ENCODE assay signal across 7 mouse cellular contexts in genomic region chr2:32088372-32088981, GRCm38 (mm10). TPM values are rescaled to one million over a fixed set of nuclear protein-coding genes. Genes with fewer than 3 reads are reported as not detected.
DNase-seq lines count a peak whose midpoint lies in the region; ATAC-seq lines count a peak whose summit lies in the region.

No protein-coding gene starts in this region.

- peak overlapping the region; percentile 49; the same call in 1 of the 2 replicates for H3K27ac ChIP-seq in embryonic facial prominence, embryonic 15.5 days (replicated peaks)
- H3K27ac ChIP-seq in heart, embryonic 12.5 days (ENCODE audit: poor library complexity, severe bottlenecking) = peak overlapping the region; percentile 67
- no peak overlapping the region for H3K27ac ChIP-seq in neural tube, embryonic 14.5 days (ENCODE audit: low read depth, low read length)

- ATAC-seq in embryonic facial prominence, embryonic 15.5 days (ENCODE audit: insufficient number of reproducible peaks, low FRiP score, low TSS enrichment, low read depth) = peak; percentile 61
- no peak for ATAC-seq in heart, embryonic 12.5 days (ENCODE audit: insufficient number of reproducible peaks, low FRiP score)
- no peak for ATAC-seq in neural tube, embryonic 14.5 days (ENCODE audit: low read depth)

- no peaks in the 10 kb centered on the region for H3K9me3 ChIP-seq in embryonic facial prominence, embryonic 15.5 days (replicated peaks)
- no peaks in the 10 kb centered on the region for H3K9me3 ChIP-seq in heart, embryonic 12.5 days (replicated peaks)
- H3K9me3 ChIP-seq in neural tube, embryonic 14.5 days (ENCODE audit: control insufficient read depth, low read length) = no peaks in the 10 kb centered on the region

- peak overlapping the region; percentile 59 for H3K4me2 ChIP-seq in embryonic facial prominence, embryonic 15.5 days (replicated peaks)
- H3K4me2 ChIP-seq in heart, embryonic 12.5 days = peak overlapping the region; percentile 70
- H3K4me2 ChIP-seq in neural tube, embryonic 14.5 days (ENCODE audit: low read depth, low read length) = peak overlapping the region; percentile 42

- H3K9ac ChIP-seq in embryonic facial prominence, embryonic 15.5 days = no peak overlapping the region
- H3K9ac ChIP-seq in heart, embryonic 12.5 days = peak overlapping the region; percentile 49
- H3K9ac ChIP-seq in neural tube, embryonic 14.5 days (replicated peaks; ENCODE audit: low read depth, low read length) = peak overlapping the region; percentile 37; the same call in 1 of the 2 replicates

- H3K36me3 ChIP-seq in embryonic facial prominence, embryonic 15.5 days = no peaks in the 10 kb centered on the region
- H3K36me3 ChIP-seq in heart, embryonic 12.5 days = no peaks in the 10 kb centered on the region
- H3K36me3 ChIP-seq in neural tube, embryonic 14.5 days (ENCODE audit: control insufficient read depth, insufficient read depth, low read length) = no peaks in the 10 kb centered on the region

- peak overlapping the region; percentile 30 for H3K4me3 ChIP-seq in embryonic facial prominence, embryonic 15.5 days (replicated peaks)
- H3K4me3 ChIP-seq in heart, embryonic 12.5 days = peak overlapping the region; percentile 33
- peak overlapping the region; percentile 16; the same call in 1 of the 2 replicates for H3K4me3 ChIP-seq in neural tube, embryonic 14.5 days (ENCODE audit: low read depth, low read length)

- peak; percentile 55 for DNase-seq in retina, postnatal 1 day
- DNase-seq in retina, embryonic 14.5 days (ENCODE audit: low spot score) = no peak
- DNase-seq in left cerebral cortex, postnatal 4 days = peak; percentile 52
- DNase-seq in spleen, adult 12 weeks (ENCODE audit: low spot score) = no peak

- peaks cover 21% of the 10 kb centered on the region for H3K4me1 ChIP-seq in embryonic facial prominence, embryonic 15.5 days
- peaks cover 34% of the 10 kb centered on the region for H3K4me1 ChIP-seq in heart, embryonic 12.5 days (replicated peaks)
- peaks cover 11% of the 10 kb centered on the region for H3K4me1 ChIP-seq in neural tube, embryonic 14.5 days (ENCODE audit: control insufficient read depth, insufficient read depth, low read length)

- WGBS in embryonic facial prominence, embryonic 15.5 days = 4% methylated on average over 35 of the region's 35 CpGs
- 5% methylated on average over 35 of the region's 35 CpGs for WGBS in heart, embryonic 12.5 days
- WGBS in neural tube, embryonic 14.5 days = 7% methylated on average over 35 of the region's 35 CpGs

- peaks cover 54% of the 10 kb centered on the region for H3K27me3 ChIP-seq in embryonic facial prominence, embryonic 15.5 days
- no peaks in the 10 kb centered on the region; the same call in 1 of the 2 replicates for H3K27me3 ChIP-seq in heart, embryonic 12.5 days (replicated peaks)
- H3K27me3 ChIP-seq in neural tube, embryonic 14.5 days (ENCODE audit: control insufficient read depth, insufficient read depth, low read length) = peaks cover 20% of the 10 kb centered on the region

- intact Hi-C loops in left cerebral cortex, postnatal 4 days (cut with DNase I) = no loop called here

RNA-seq across cellular contexts. Expression of gene Fam78a, which starts 3.8 kb away (rescaled TPM):
- 3.9 and 6.0 TPM in 2 replicates for polyA plus RNA-seq in embryonic facial prominence, embryonic 15.5 days (2015; fragmentation: Nextera tagmentation; extraction: Ambion mirVana)
- 48.1 and 50.7 TPM in 2 replicates for polyA plus RNA-seq in heart, embryonic 12.5 days (2016; fragmentation: Nextera tagmentation; extraction: Ambion mirVana)
- total RNA-seq in left cerebral cortex, postnatal 4 days (2021) = under 1 TPM; 0.70 to 0.92 TPM
- polyA plus RNA-seq in neural tube, embryonic 14.5 days (2014; fragmentation: Nextera tagmentation; extraction: Ambion mirVana) = 0.28 and 0.50 TPM in 2 replicates

RNA-seq across cellular contexts. Expression of gene Plpp7, which starts 6.9 kb away (rescaled TPM):
- 9.4 and 10.0 TPM in 2 replicates for polyA plus RNA-seq in embryonic facial prominence, embryonic 15.5 days (2015; fragmentation: Nextera tagmentation; extraction: Ambion mirVana)
- polyA plus RNA-seq in heart, embryonic 12.5 days (2016; fragmentation: Nextera tagmentation; extraction: Ambion mirVana) = 11.4 and 13.6 TPM in 2 replicates
- 10 to 100 TPM; 18.1 to 18.3 TPM for total RNA-seq in left cerebral cortex, postnatal 4 days (2021)
- 23.8 and 25.2 TPM in 2 replicates for polyA plus RNA-seq in neural tube, embryonic 14.5 days (2014; fragmentation: Nextera tagmentation; extraction: Ambion mirVana)

Comparison
In these comparisons a context has a peak if more than half of its experiments do, and no peak if none do; other contexts are left out.
1. DNase-seq: peak in retina, postnatal 1 day (single experiment) and left cerebral cortex, postnatal 4 days (single experiment); none in retina, embryonic 14.5 days (single experiment) and spleen, adult 12 weeks (single experiment).
2. Peak in every context shown above with its lines, with median percentiles within 50 percentile points of each other: H3K4me2 ChIP-seq and H3K4me3 ChIP-seq.